Mouse (Mus musculus): Measurements from ENCODE around the gene Pms2. TPM values are rescaled to one million over a fixed set of nuclear protein-coding genes. Genes with fewer than 3 reads are reported as not detected.

The Pms2 gene
- polyA plus RNA-seq, 1 experiment from 2014 or later: 30.8 TPM

- H3K4me1 ChIP-seq (ENCODE audit: control insufficient read depth, insufficient read depth, low read length): no peaks in the 10 kb centered on the region
- no peaks in the 10 kb centered on the region for H3K27me3 ChIP-seq (ENCODE audit: control insufficient read depth, insufficient read depth, low read length)
- ATAC-seq (ENCODE audit: insufficient number of reproducible peaks, insufficient read depth, low FRiP score, low read depth): no peak
- H3K4me2 ChIP-seq (replicated peaks; ENCODE audit: low read depth, low read length): no peak overlapping the region
- H3K36me3 ChIP-seq (ENCODE audit: control insufficient read depth, insufficient read depth, low read length): peaks cover 62% of the 10 kb centered on the region
- WGBS: 79% methylated on average over 3 of the region's 3 CpGs
- H3K9ac ChIP-seq (replicated peaks; ENCODE audit: low read depth, low read length): no peak overlapping the region
- H3K27ac ChIP-seq (ENCODE audit: low read length): no peak overlapping the region
- no peaks in the 10 kb centered on the region for H3K9me3 ChIP-seq (ENCODE audit: control insufficient read depth, low read depth, low read length)
- H3K4me3 ChIP-seq (ENCODE audit: low read depth, low read length): no peak overlapping the region
These were observed 7.7 kb upstream of the Pms2 start for GRCm38 (mm10) chr5:143902111-143902510.

- Histone ChIP-seq H3K27me3 (ENCODE audit: control insufficient read depth, insufficient read depth, low read length) (no peaks in the 10 kb centered on the region), H3K4me3 (ENCODE audit: low read depth, low read length) (no peak overlapping the region), H3K4me1 (ENCODE audit: control insufficient read depth, insufficient read depth, low read length) (peaks cover 8% of the 10 kb centered on the region; the same call in 1 of the 2 replicates), H3K36me3 (ENCODE audit: control insufficient read depth, insufficient read depth, low read length) (peaks cover 52% of the 10 kb centered on the region), H3K27ac (ENCODE audit: low read length) (no peak overlapping the region), H3K4me2 (replicated peaks; ENCODE audit: low read depth, low read length) (no peak overlapping the region), H3K9ac (replicated peaks; ENCODE audit: low read depth, low read length) (no peak overlapping the region), H3K9me3 (ENCODE audit: control insufficient read depth, low read depth, low read length) (no peaks in the 10 kb centered on the region)
- ATAC-seq (ENCODE audit: insufficient number of reproducible peaks, insufficient read depth, low FRiP score, low read depth): no peak
- 86% methylated on average over 4 of the region's 4 CpGs for WGBS
These were observed 6.0 kb upstream of the Pms2 start for GRCm38 (mm10) chr5:143903813-143904212.

- peaks cover 16% of the 10 kb centered on the region for H3K4me1 ChIP-seq (ENCODE audit: control insufficient read depth, insufficient read depth, low read length)
- no peak overlapping the region for H3K4me2 ChIP-seq (replicated peaks; ENCODE audit: low read depth, low read length)
- no peak for ATAC-seq (ENCODE audit: insufficient number of reproducible peaks, insufficient read depth, low FRiP score, low read depth)
- H3K9ac ChIP-seq (replicated peaks; ENCODE audit: low read depth, low read length): no peak overlapping the region
- 91% methylated on average over 8 of the region's 8 CpGs for WGBS
- H3K27me3 ChIP-seq (ENCODE audit: control insufficient read depth, insufficient read depth, low read length): no peaks in the 10 kb centered on the region
- no peaks in the 10 kb centered on the region for H3K9me3 ChIP-seq (ENCODE audit: control insufficient read depth, low read depth, low read length)
- no peak overlapping the region for H3K4me3 ChIP-seq (ENCODE audit: low read depth, low read length)
- peaks cover 41% of the 10 kb centered on the region for H3K36me3 ChIP-seq (ENCODE audit: control insufficient read depth, insufficient read depth, low read length)
- H3K27ac ChIP-seq (ENCODE audit: low read length): no peak overlapping the region
These were observed 3.3 kb upstream of the Pms2 start for GRCm38 (mm10) chr5:143906429-143906828.

- Histone ChIP-seq H3K4me2 (replicated peaks; ENCODE audit: low read depth, low read length) (peak overlapping the region; percentile 58), H3K36me3 (ENCODE audit: control insufficient read depth, insufficient read depth, low read length) (peaks cover 17% of the 10 kb centered on the region), H3K27me3 (ENCODE audit: control insufficient read depth, insufficient read depth, low read length) (no peaks in the 10 kb centered on the region), H3K9me3 (ENCODE audit: control insufficient read depth, low read depth, low read length) (no peaks in the 10 kb centered on the region), H3K9ac (replicated peaks; ENCODE audit: low read depth, low read length) (peak overlapping the region; percentile 39), H3K27ac (ENCODE audit: low read length) (peak overlapping the region; percentile 66), H3K4me3 (ENCODE audit: low read depth, low read length) (peak overlapping the region; percentile 64), H3K4me1 (ENCODE audit: control insufficient read depth, insufficient read depth, low read length) (peaks cover 16% of the 10 kb centered on the region)
- ATAC-seq (ENCODE audit: insufficient number of reproducible peaks, insufficient read depth, low FRiP score, low read depth): no peak
- 2% methylated on average over 9 of the region's 9 CpGs for WGBS
These were observed 838 bp upstream of the Pms2 start for GRCm38 (mm10) chr5:143908926-143909325.

- H3K9me3 ChIP-seq (ENCODE audit: control insufficient read depth, low read depth, low read length): no peaks in the 10 kb centered on the region
- H3K27ac ChIP-seq (ENCODE audit: low read length): no peak overlapping the region
- no peak for ATAC-seq (ENCODE audit: insufficient number of reproducible peaks, insufficient read depth, low FRiP score, low read depth)
- H3K36me3 ChIP-seq (ENCODE audit: control insufficient read depth, insufficient read depth, low read length): peaks cover 37% of the 10 kb centered on the region
- no peak overlapping the region for H3K9ac ChIP-seq (replicated peaks; ENCODE audit: low read depth, low read length)
- H3K4me1 ChIP-seq (ENCODE audit: control insufficient read depth, insufficient read depth, low read length): no peaks in the 10 kb centered on the region
- 94% methylated on average over 9 of the region's 9 CpGs for WGBS
- no peak overlapping the region for H3K4me2 ChIP-seq (replicated peaks; ENCODE audit: low read depth, low read length)
- no peak overlapping the region for H3K4me3 ChIP-seq (ENCODE audit: low read depth, low read length)
- no peaks in the 10 kb centered on the region for H3K27me3 ChIP-seq (ENCODE audit: control insufficient read depth, insufficient read depth, low read length)
These were observed 6.5 kb downstream of the Pms2 start for GRCm38 (mm10) chr5:143916221-143916620.

GRCm38 (mm10) chr5:143917418-143917817, 7.7 kb downstream of the Pms2 start:
- Histone ChIP-seq H3K4me3 (ENCODE audit: low read depth, low read length) (no peak overlapping the region), H3K9me3 (ENCODE audit: control insufficient read depth, low read depth, low read length) (no peaks in the 10 kb centered on the region), H3K36me3 (ENCODE audit: control insufficient read depth, insufficient read depth, low read length) (peaks cover 43% of the 10 kb centered on the region), H3K9ac (replicated peaks; ENCODE audit: low read depth, low read length) (no peak overlapping the region), H3K4me1 (ENCODE audit: control insufficient read depth, insufficient read depth, low read length) (no peaks in the 10 kb centered on the region), H3K4me2 (replicated peaks; ENCODE audit: low read depth, low read length) (no peak overlapping the region), H3K27me3 (ENCODE audit: control insufficient read depth, insufficient read depth, low read length) (no peaks in the 10 kb centered on the region), H3K27ac (ENCODE audit: low read length) (no peak overlapping the region)
- no peak for ATAC-seq (ENCODE audit: insufficient number of reproducible peaks, insufficient read depth, low FRiP score, low read depth)
- 47% methylated on average over 5 of the region's 5 CpGs for WGBS

GRCm38 (mm10) chr5:143918120-143918519, 8.4 kb downstream of the Pms2 start:
- 94% methylated on average over 3 of the region's 3 CpGs for WGBS
- Histone ChIP-seq H3K4me3 (ENCODE audit: low read depth, low read length) (no peak overlapping the region), H3K27me3 (ENCODE audit: control insufficient read depth, insufficient read depth, low read length) (no peaks in the 10 kb centered on the region), H3K4me1 (ENCODE audit: control insufficient read depth, insufficient read depth, low read length) (no peaks in the 10 kb centered on the region), H3K4me2 (replicated peaks; ENCODE audit: low read depth, low read length) (no peak overlapping the region), H3K27ac (ENCODE audit: low read length) (no peak overlapping the region), H3K36me3 (ENCODE audit: control insufficient read depth, insufficient read depth, low read length) (peaks cover 49% of the 10 kb centered on the region), H3K9me3 (ENCODE audit: control insufficient read depth, low read depth, low read length) (no peaks in the 10 kb centered on the region), H3K9ac (replicated peaks; ENCODE audit: low read depth, low read length) (no peak overlapping the region)
- ATAC-seq (ENCODE audit: insufficient number of reproducible peaks, insufficient read depth, low FRiP score, low read depth): no peak

- 86% methylated on average over 6 of the region's 6 CpGs for WGBS
These were observed 15.2 kb downstream of the Pms2 start for GRCm38 (mm10) chr5:143924781-143925452.

GRCm38 (mm10) chr5:143927875-143928274, 18.1 kb downstream of the Pms2 start, which contains the start of gene Gm42421:
Gm42421 (plus strand) TSS chr5:143928175.
- ATAC-seq (ENCODE audit: insufficient number of reproducible peaks, insufficient read depth, low FRiP score, low read depth): no peak
- Histone ChIP-seq H3K4me3 (ENCODE audit: low read depth, low read length) (no peak within 1 kb of the TSS), H3K4me1 (ENCODE audit: control insufficient read depth, insufficient read depth, low read length) (no peaks in the 10 kb centered on the region), H3K27me3 (ENCODE audit: control insufficient read depth, insufficient read depth, low read length) (no peaks in the 10 kb centered on the region), H3K9me3 (ENCODE audit: control insufficient read depth, low read depth, low read length) (no peaks in the 10 kb centered on the region), H3K4me2 (replicated peaks; ENCODE audit: low read depth, low read length) (no peak within 1 kb of the TSS), H3K36me3 (ENCODE audit: control insufficient read depth, insufficient read depth, low read length) (peaks cover 46% of the 10 kb centered on the region), H3K9ac (replicated peaks; ENCODE audit: low read depth, low read length) (no peak within 1 kb of the TSS), H3K27ac (ENCODE audit: low read length) (no peak within 1 kb of the TSS)
- WGBS: 95% methylated on average over 8 of the region's 8 CpGs

More at GRCm38 (mm10) chr5:143924781-143925452, 15.2 kb downstream of the Pms2 start:
- no peaks in the 10 kb centered on the region for H3K27me3 ChIP-seq (ENCODE audit: control insufficient read depth, insufficient read depth, low read length)
- peaks cover 55% of the 10 kb centered on the region for H3K36me3 ChIP-seq (ENCODE audit: control insufficient read depth, insufficient read depth, low read length)
- H3K9ac ChIP-seq (replicated peaks; ENCODE audit: low read depth, low read length): no peak overlapping the region
- no peaks in the 10 kb centered on the region for H3K9me3 ChIP-seq (ENCODE audit: control insufficient read depth, low read depth, low read length)
- no peak; the same call in 1 of the 2 replicates for ATAC-seq (ENCODE audit: insufficient number of reproducible peaks, insufficient read depth, low FRiP score, low read depth)
- H3K4me2 ChIP-seq (replicated peaks; ENCODE audit: low read depth, low read length): no peak overlapping the region
- no peaks in the 10 kb centered on the region for H3K4me1 ChIP-seq (ENCODE audit: control insufficient read depth, insufficient read depth, low read length)
- H3K27ac ChIP-seq (ENCODE audit: low read length): no peak overlapping the region
- no peak overlapping the region for H3K4me3 ChIP-seq (ENCODE audit: low read depth, low read length)

All from stomach, embryonic 14.5 days (tissue).